Mouse (Mus musculus) left cerebral cortex, postnatal 4 days (tissue): ENCODE data around the gene Mgp. TPM values are rescaled to one million over a fixed set of nuclear protein-coding genes. Genes with fewer than 3 reads are reported as not detected.
"Not testable (repeated sequence)": the region's sequence is repeated elsewhere in the genome, so short reads cannot be mapped to it uniquely, and the experiment has no call there.

ENCODE experiments used
- DNase-seq: peaks from one replicate; pipeline ENCODE4 v3.0.0-alpha.2; 2022
- intact Hi-C: fragments of 180-260 bp; cut with DNase I; formaldehyde crosslinking; loops from one replicate; pipeline ENCODE4 v1.15.1; 2025
- total RNA-seq, 2 experiments: library from RNA; stranded (reverse); gene quantifications; 2 replicates each; pipeline ENCODE4 v1.2.3; 2021

Mgp gene
- total RNA-seq, 2 experiments from 2014 or later, result 16.3 to 19.2 TPM

DNA sequence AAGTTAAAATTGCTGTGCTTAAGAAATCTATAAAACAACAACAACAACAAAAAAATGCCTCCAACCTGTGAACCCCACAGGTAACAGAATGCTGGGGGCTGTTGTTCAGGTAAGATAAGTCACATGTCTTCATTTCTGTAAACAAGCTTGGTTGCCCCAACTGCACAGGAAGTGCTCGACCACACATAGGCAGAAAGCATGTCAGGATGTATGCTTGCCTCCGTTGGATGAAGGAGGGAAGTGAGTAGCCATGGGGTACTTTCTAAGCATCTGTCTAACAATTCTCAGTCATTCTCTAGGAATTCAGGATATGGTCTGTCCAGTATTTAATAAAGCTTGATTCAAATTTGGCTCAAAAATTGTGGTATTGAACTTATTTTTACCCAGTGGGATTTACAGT is 23.3 kb upstream of the Mgp start:
- DNase-seq, result no peak
- intact Hi-C loops, result no loop called here

GRCm38 (mm10) chr6:136898222-136898621 is 22.6 kb upstream of the Mgp start:
- DNase-seq, result no peak
- intact Hi-C loops, result no loop called here

DNA sequence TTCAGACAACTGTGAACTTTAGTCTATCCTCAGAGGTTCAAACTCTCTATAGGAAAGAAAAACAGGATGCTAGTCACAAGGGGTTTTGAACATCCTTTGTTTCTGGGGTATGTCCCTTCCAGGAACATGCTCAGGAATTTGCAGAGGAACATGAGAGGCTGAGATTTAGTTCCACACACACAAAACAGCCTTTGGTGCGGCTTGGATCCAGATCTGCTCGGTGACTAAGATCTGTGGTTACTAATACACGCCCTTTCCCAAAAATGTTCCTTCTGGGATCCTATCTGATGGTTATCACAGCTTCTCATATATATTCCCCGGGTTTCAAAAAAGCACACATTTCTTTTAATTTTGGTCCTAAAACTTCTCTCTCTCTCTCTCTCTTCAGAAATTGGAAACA is 22.2 kb upstream of the Mgp start:
- intact Hi-C loops, result no loop called here
- DNase-seq, result no peak

- no peak for DNase-seq
- intact Hi-C loops, result no loop called here
Measured at GRCm38 (mm10) chr6:136894532-136895339, 19.1 kb upstream of the Mgp start.

GRCm38 (mm10) chr6:136892002-136892401 is 16.4 kb upstream of the Mgp start:
- DNase-seq, result no peak
- intact Hi-C loops, result no loop called here

DNA sequence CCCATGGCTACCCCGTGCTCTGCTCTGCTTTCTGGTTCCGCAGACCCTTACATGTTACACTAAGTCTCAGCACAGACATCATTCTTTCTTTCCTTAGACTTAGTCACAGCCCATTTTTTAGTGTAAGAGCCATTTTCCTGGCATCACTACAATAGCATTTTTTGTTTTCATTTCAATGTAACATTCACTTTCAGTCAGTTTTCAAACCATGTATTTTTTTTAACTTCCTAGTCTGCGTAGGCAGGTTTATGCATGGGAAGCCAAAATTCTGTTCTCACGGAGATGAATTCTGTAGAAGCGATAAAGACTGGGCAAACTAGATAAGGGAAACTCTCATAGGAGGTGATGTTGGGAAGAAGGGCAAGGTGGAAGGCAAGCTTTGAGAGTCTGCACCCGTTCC is 13.9 kb upstream of the Mgp start:
- intact Hi-C loops, result no loop called here
- DNase-seq, result no peak

GRCm38 (mm10) chr6:136889067-136889466 is 13.4 kb upstream of the Mgp start:
- intact Hi-C loops, result no loop called here
- no peak for DNase-seq

GRCm38 (mm10) chr6:136887854-136888253 is 12.2 kb upstream of the Mgp start:
- intact Hi-C loops, result no loop called here
- no peak for DNase-seq

DNA sequence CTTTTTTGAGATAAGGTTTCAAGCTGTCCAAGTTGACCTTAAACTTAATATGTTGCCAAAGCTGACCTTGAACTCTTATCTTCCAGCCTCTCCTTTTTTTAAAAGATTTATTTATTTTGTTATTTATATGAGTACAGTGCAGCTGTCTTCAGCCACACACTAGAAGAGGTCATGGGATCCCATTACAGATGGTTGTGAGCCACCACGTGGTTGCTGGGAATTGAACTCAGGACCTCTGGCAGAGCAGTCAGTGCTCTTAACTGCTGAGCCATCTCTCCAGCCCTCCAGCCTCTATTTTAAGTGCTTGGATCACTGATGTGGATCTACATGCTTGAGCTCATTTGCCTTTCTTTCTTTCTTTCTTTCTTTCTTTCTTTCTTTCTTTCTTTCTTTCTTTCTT is 9.1 kb upstream of the Mgp start:
- intact Hi-C loops, result loop anchor here (5.0 kb wide), 1 partner anchor 33 kb away; no protein-coding TSS in a partner anchor
- DNase-seq, result not testable (repeated sequence)

GRCm38 (mm10) chr6:136883961-136884360 is 8.3 kb upstream of the Mgp start:
- no peak for DNase-seq

GRCm38 (mm10) chr6:136883431-136883915 is 7.8 kb upstream of the Mgp start:
- intact Hi-C loops, result loop anchor here (5.0 kb wide), 1 partner anchor 34 kb away; no protein-coding TSS in a partner anchor
- no peak for DNase-seq

More at GRCm38 (mm10) chr6:136883961-136884360, 8.3 kb upstream of the Mgp start:
- intact Hi-C loops, result loop anchor here (5.0 kb wide), 1 partner anchor 33 kb away; no protein-coding TSS in a partner anchor

- intact Hi-C loops, result loop anchor here (5.0 kb wide), 1 partner anchor 36 kb away; no protein-coding TSS in a partner anchor
- no peak for DNase-seq
Measured at GRCm38 (mm10) chr6:136881678-136882077, 6.1 kb upstream of the Mgp start.

DNA sequence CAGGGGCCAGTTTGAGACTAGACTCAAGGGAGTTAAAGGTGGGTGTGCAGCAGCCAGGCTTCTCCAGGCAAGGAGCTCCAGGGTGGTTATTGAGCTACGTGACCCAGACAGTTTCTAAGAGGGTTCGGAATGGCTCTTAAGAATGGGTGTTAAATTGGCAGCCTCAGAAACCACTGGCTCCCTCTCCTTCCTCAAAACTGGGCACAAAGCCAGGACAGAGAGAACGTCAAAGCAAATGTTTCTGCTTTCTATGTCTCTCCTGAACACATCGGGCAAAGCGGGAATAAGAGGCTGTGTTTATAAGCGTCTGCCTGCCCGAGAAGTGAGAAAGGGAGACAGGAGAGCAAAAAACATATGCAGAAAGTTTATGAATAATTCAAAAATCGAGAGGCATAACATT is 1.0 kb downstream of the Mgp start:
- peak; percentile 13 for DNase-seq
- intact Hi-C loops, result no loop called here

GRCm38 (mm10) chr6:136868921-136869320 is 6.7 kb downstream of the Mgp start:
- DNase-seq, result no peak
- intact Hi-C loops, result loop anchor here (10.0 kb wide), 1 partner anchor 306 kb away; the partner anchor contains the start of gene Rerg

GRCm38 (mm10) chr6:136866150-136866549 is 9.5 kb downstream of the Mgp start:
- no peak for DNase-seq
- intact Hi-C loops, result loop anchor here (10.0 kb wide), 1 partner anchor 309 kb away; the partner anchor contains the start of gene Rerg

- no peak for DNase-seq
- intact Hi-C loops, result loop anchor here (10.0 kb wide), 1 partner anchor 309 kb away; the partner anchor contains the start of gene Rerg
Measured at GRCm38 (mm10) chr6:136865360-136865759, 10.3 kb downstream of the Mgp start.

- intact Hi-C loops, result loop anchor here (2.0 to 10.0 kb wide), 3 partner anchors 60 to 314 kb away; partner anchors contain the start of gene Rerg
- no peak for DNase-seq
Measured at GRCm38 (mm10) chr6:136861020-136861419, 14.6 kb downstream of the Mgp start.

DNA sequence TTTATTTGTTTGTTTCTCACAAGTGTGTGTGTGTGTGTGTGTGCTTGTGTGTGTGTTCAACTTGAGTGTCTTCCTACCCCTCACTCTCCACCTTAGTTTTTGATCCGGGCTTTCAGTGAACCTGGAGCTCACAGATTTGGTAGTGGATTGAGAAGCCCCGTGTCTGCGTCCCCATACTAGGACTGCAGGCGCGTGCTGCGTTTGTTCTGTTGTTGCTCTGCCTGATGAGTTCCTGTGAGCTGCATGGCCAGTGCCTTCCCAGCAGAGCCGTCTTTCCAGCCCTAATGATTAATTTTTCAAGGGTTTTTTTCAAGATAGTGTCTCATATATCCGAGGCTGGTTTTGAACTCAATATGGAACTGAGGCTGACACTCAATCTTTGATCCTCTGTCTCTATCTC is 17.2 kb downstream of the Mgp start:
- intact Hi-C loops, result no loop called here
- DNase-seq, result no peak

DNA sequence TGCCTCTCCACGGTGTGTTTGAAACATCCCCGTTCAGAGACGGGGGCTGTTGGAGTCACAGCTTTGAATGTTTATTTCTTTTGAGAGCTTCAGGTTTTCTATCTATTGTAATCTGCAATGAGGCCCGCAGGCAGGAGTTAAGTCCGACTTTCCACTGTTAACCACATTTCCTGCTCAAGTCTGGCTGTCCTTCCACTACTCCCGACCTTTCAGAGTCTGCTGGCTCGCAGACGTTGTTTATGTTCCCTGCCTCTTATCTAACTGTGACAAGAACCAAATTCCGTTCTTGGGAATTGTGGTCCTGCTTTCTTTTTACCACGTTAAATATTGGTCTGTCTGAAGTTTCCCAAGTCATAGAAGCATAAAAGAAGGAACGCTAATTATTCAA is 17.8 kb downstream of the Mgp start:
- intact Hi-C loops, result no loop called here
- no peak for DNase-seq

GRCm38 (mm10) chr6:136857186-136857872 is 18.3 kb downstream of the Mgp start, which contains the start of gene Art4:
Gene Art4 (minus strand): TSS chr6:136857733.
- DNase-seq, result no peak
- intact Hi-C loops, result no loop called here

DNA sequence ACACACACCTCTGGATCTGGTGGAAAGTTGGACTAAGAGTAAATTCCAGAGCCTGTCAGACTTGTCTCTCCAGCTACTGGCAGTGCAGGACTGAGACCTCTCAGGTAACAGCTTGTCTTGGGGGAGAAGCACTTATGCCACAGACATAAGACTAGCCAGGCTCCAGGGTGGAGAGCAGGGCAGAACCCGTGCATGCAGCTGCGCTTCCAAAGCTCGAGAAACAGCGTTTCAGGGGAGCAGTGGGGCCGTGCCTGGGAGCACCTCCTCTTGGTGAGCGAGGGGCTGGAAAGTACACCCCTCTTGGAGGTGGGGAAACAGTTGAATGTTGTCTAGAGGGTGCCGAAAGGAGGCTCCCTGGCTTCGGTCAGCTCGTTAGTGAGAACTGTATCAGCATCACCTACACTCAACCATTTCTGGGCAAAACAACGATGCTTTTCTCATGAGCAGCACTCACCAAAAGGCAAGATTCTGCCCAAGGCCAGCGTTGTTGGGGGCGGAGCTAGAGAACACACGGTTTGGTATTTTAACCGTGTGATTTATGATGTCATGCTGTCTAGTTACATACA is 19.5 kb downstream of the Mgp start:
- intact Hi-C loops, result no loop called here
- DNase-seq, result no peak
